ENCODE assay signal across 28 mouse cellular contexts in the genomic region with DNA sequence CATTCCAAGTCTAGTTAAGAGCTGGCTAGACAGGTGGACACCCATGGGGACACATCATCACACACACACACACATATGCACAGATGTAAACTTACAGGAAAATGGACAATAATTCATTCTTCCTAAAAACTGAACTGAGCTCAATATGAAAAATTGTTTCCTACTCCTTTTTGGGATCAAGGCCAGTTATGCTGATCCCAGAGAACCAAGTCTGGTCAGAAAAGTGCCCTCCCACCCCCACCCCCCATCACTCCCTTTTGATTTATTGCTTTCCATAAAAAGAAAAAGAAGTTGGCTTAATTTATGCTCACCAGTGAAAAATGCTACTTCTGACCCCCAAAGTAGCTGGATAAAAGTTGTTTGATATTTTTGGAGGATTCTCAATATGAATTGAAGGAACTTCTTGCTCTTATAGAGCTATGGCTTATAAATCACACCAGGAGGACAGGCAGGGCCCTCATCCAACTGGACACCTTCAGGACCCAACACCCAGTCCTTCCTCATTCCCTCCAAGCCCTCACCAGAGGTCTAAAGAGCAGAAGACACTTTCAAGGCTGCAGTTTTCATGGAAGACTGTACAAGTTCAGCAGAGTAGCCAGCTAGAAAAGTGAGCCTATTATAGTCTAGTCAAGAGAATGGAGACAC. TPM values are rescaled to one million over a fixed set of nuclear protein-coding genes. Genes with fewer than 3 reads are reported as not detected.
DNase-seq lines count a peak whose midpoint lies in the region; ATAC-seq and TF ChIP-seq lines count a peak whose summit lies in the region.
"Had no signal": no experiment of that assay in that cellular context is flagged by ENCODE, and none has a peak within 500 bp of the region (broad histone marks: within the 10 kb centered on the region; RNA-seq: fewer than 3 reads in every experiment).

No protein-coding gene starts in this region.

- no peak overlapping the region for H3K9ac ChIP-seq in forebrain, embryonic 15.5 days (replicated peaks)
- H3K9ac ChIP-seq: forebrain, embryonic 13.5 days; hindbrain, embryonic 12.5 days; limb, embryonic 13.5 days had no signal

- no peaks in the 10 kb centered on the region for H3K36me3 ChIP-seq in forebrain, embryonic 15.5 days
- H3K36me3 ChIP-seq: G1E; hindbrain, embryonic 12.5 days; limb, embryonic 13.5 days had no signal

- H3K27me3 ChIP-seq in forebrain, embryonic 15.5 days, result no peaks in the 10 kb centered on the region
- H3K27me3 ChIP-seq: forebrain, embryonic 13.5 days; limb, embryonic 13.5 days; Patski had no signal

- H3K4me2 ChIP-seq in forebrain, embryonic 15.5 days (replicated peaks), result no peak overlapping the region
- H3K4me2 ChIP-seq: forebrain, embryonic 13.5 days; heart, embryonic 11.5 days; hindbrain, embryonic 12.5 days; limb, embryonic 13.5 days; liver, embryonic 11.5 days had no signal

- H3K4me1 ChIP-seq in forebrain, embryonic 15.5 days, result peaks cover 7% of the 10 kb centered on the region

- TF ChIP-seq CTCF in layer of hippocampus, adult 2 months (conservative IDR thresholded peaks at IDR 0.05), result no peak

- no peak overlapping the region for H3K4me3 ChIP-seq in layer of hippocampus, adult 2 months
- no peak overlapping the region for H3K4me3 ChIP-seq in forebrain, embryonic 15.5 days
- H3K4me3 ChIP-seq: forebrain, embryonic 13.5 days; hindbrain, embryonic 12.5 days; limb, embryonic 13.5 days; megakaryocyte, embryonic 14.5 days had no signal

- ATAC-seq in forebrain, embryonic 15.5 days (replicated peaks), result no peak
- ATAC-seq: forebrain, embryonic 13.5 days; intestine, postnatal 0 days; Patski had no signal

- H3K9me3 ChIP-seq in forebrain, embryonic 15.5 days, result no peaks in the 10 kb centered on the region
- H3K9me3 ChIP-seq: forebrain, embryonic 13.5 days; G1E; hindbrain, embryonic 12.5 days; limb, embryonic 13.5 days; megakaryocyte, embryonic 14.5 days had no signal

- H3K27ac ChIP-seq in layer of hippocampus, adult 2 months, result peak overlapping the region; percentile 89
- H3K27ac ChIP-seq in forebrain, embryonic 15.5 days (replicated peaks), result no peak overlapping the region
- H3K27ac ChIP-seq: forebrain, embryonic 13.5 days; hindbrain, embryonic 12.5 days; limb, embryonic 13.5 days; stomach, postnatal 0 days had no signal

- DNase-seq in adrenal gland, adult 2 months, result peak; percentile 43
- DNase-seq in adrenal gland, postnatal 10 days, result no peak
- no peak for DNase-seq in layer of hippocampus, adult 2 months (ENCODE audit: low spot score in 2 of 2)
- no peak for DNase-seq in layer of hippocampus, postnatal 36 days
- peak; percentile 59 for DNase-seq in adipocyte (ENCODE audit: low spot score)
- DNase-seq in kidney, postnatal 25 days, result peak; percentile 51 to 60
- DNase-seq in embryo, embryonic 10.5 days (ENCODE audit: low spot score), result no peak
- DNase-seq: cerebellum, adult 2 months; cerebellum, postnatal 14 days; gastrocnemius, postnatal 25 days; heart, adult 18-20 months; heart, postnatal 36 days; lung, postnatal 36 days; midbrain, embryonic 14.5 days; spleen, adult 18-20 months; thymus, adult 18-20 months; thymus, postnatal 25 days had no signal

RNA-seq across cellular contexts. Expression of a gene that starts 31.5 kb away (rescaled TPM):
- 100 to 1,000 TPM; 166 to 261 TPM for total RNA-seq in adrenal gland, adult 2 months (2021)
- polyA plus RNA-seq in adrenal gland, adult 2 months (2012; rRNA removed), result 497 and 623 TPM in 2 replicates
- total RNA-seq in adrenal gland, postnatal 10 days (2021), result 100 to 1,000 TPM; 177 to 223 TPM
- total RNA-seq in layer of hippocampus, adult 2 months (2021), result 100 to 1,000 TPM; 359 to 361 TPM
- 100 to 1,000 TPM; 354 to 385 TPM for total RNA-seq in layer of hippocampus, postnatal 36 days (2021)
- polyA plus RNA-seq in forebrain, embryonic 15.5 days (2015; fragmentation: Nextera tagmentation; extraction: Ambion mirVana), result 73.8 and 77.6 TPM in 2 replicates

Comparison
In these comparisons a context has a peak if more than half of its experiments do, and no peak if none do; other contexts are left out.
1. DNase-seq: peak in adrenal gland, adult 2 months (single experiment), adipocyte (single experiment) and kidney, postnatal 25 days (2 of 2); none in adrenal gland, postnatal 10 days (single experiment), layer of hippocampus, adult 2 months (0 of 2), layer of hippocampus, postnatal 36 days (0 of 2) and embryo, embryonic 10.5 days (single experiment).